Mouse (Mus musculus) liver, embryonic 16.5 days (tissue): Measurements from ENCODE around the gene Homer2. TPM values are rescaled to one million over a fixed set of nuclear protein-coding genes. Genes with fewer than 3 reads are reported as not detected.

ENCODE experiments used
- ATAC-seq: fragments of 200-750 bp; cut with Nextera tagmentation; 2 replicates; pipeline ENCODE4 v1.8.0; 2017; ENCODE audit warnings: low read depth, mild to moderate bottlenecking, moderate number of reproducible peaks, moderate library complexity
- H3K27ac ChIP-seq: fragments of 300-500 bp; sonication (generic); 2 replicates; pipeline ENCODE4 v1.5.1; 2014; ENCODE audit warnings: mild to moderate bottlenecking, low read length
- H3K27me3 ChIP-seq: fragments of 300-500 bp; sonication (generic); 2 replicates; pipeline ENCODE4 v1.6.1; 2014; ENCODE audit warnings: low read depth, low read length, mixed read lengths; ENCODE audit not compliant: control insufficient read depth, insufficient read depth
- H3K36me3 ChIP-seq: fragments of 300-500 bp; sonication (generic); 2 replicates; pipeline ENCODE4 v1.6.1; 2014; ENCODE audit warnings: mild to moderate bottlenecking; ENCODE audit not compliant: control insufficient read depth, insufficient read depth
- H3K4me1 ChIP-seq: fragments of 300-500 bp; sonication (generic); 2 replicates; pipeline ENCODE4 v1.6.1; 2014; ENCODE audit warnings: low read depth, low read length, mixed read lengths; ENCODE audit not compliant: control insufficient read depth
- H3K4me2 ChIP-seq: fragments of 300-500 bp; sonication (generic); 2 replicates; pipeline ENCODE4 v1.6.1; 2014; ENCODE audit warnings: low read depth, low read length, mixed read lengths
- H3K4me3 ChIP-seq: fragments of 300-500 bp; sonication (generic); 2 replicates; pipeline ENCODE4 v1.5.1; 2014; ENCODE audit warnings: low read depth, mild to moderate bottlenecking, low read length
- H3K9ac ChIP-seq: fragments of 300-500 bp; sonication (generic); 2 replicates; pipeline ENCODE4 v1.6.1; 2014; ENCODE audit warnings: low read depth, low read length
- H3K9me3 ChIP-seq: fragments of 300-500 bp; sonication (generic); replicated peaks from 2 replicates; pipeline ENCODE4 v1.6.1; 2016; ENCODE audit warnings: low read length; ENCODE audit not compliant: control insufficient read depth
- WGBS: fragments of 180-500 bp; shearing (Covaris S2); extraction: QIAGEN DNeasy Blood & Tissue Kit; methylation state at CpG from one replicate; pipeline ENCODE4 v1.1.7; 2014; ENCODE audit not compliant: insufficient replicate concordance; 5-methylcytosine and 5-hydroxymethylcytosine counted together
- polyA plus RNA-seq: library from polyadenylated mRNA; unstranded; fragments of >200 nt; fragmentation: Nextera tagmentation; extraction: Ambion mirVana; gene quantifications from 2 replicates; pipeline ENCODE4 v1.2.1, GENCODE M21; 2015

Gene Homer2
- polyA plus RNA-seq, 1 experiment from 2014 or later: 3.3 TPM

DNA sequence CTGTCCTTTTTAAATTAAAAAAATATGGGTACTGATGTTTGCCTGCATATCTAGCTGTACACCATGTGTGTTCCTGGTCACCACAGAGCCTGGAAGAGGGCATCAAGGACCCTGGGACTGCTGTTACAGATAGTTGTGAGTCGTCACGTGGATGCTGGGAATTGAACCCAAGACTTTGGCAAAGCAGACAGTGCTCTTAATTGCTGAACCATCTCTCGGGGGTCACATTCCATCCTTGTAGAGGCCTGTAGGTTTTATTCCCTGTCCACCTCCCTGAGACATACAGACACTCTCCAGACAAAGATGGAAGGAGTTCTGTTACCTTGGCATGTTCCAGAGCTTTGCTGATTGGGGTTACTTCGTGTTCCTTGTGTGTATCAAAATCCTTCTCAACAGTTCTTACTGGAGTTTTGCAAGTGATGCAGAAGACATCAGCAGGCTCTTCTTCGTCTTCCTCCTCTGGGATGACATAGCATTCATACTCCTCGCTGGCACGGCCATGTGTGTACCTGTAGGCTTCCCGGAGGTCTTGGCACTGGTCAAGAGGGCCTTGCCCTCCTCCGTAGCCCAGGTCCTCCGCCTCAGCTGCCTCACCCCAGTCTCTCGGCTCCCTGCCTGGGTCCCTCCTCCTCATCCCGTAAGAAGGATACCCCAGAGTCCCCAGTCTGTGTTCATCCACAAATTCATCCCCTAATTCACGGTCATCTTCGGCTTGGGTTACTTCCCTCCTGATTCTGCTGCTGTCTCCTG lies 147.9 kb downstream of the Homer2 start:
- Histone ChIP-seq H3K9me3 (no peaks in the 10 kb centered on the region), H3K27ac (no peak overlapping the region), H3K4me2 (no peak overlapping the region), H3K4me3 (no peak overlapping the region), H3K27me3 (no peaks in the 10 kb centered on the region), H3K9ac (no peak overlapping the region), H3K4me1 (no peaks in the 10 kb centered on the region), H3K36me3 (no peaks in the 10 kb centered on the region)
- 70% methylated on average over 14 of the region's 14 CpGs for WGBS
- ATAC-seq: no peak

DNA sequence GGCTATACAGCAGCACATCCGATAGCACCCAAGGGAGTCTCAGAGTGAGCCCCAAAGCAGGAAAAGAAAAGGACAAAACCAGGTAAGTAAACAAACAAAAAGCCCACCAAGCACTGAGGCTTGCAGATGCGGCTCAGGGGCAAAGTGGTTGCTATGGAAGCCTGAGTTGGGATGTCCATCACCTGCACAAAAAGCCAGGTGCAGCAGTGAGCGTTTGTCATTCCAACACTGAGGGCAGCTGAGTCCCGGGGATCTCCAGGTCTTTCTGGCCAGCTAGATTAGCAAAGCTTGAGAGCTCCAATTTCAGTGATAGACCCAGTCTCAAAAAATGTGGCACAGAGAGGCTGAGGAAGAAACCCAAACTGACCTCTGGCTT lies 149.4 kb downstream of the Homer2 start:
- ATAC-seq: no peak
- Histone ChIP-seq H3K9ac (no peak overlapping the region), H3K27ac (no peak overlapping the region), H3K27me3 (no peaks in the 10 kb centered on the region), H3K36me3 (no peaks in the 10 kb centered on the region), H3K9me3 (no peaks in the 10 kb centered on the region), H3K4me2 (no peak overlapping the region), H3K4me3 (no peak overlapping the region), H3K4me1 (no peaks in the 10 kb centered on the region)
- 55% methylated on average over 4 of the region's 4 CpGs for WGBS

DNA sequence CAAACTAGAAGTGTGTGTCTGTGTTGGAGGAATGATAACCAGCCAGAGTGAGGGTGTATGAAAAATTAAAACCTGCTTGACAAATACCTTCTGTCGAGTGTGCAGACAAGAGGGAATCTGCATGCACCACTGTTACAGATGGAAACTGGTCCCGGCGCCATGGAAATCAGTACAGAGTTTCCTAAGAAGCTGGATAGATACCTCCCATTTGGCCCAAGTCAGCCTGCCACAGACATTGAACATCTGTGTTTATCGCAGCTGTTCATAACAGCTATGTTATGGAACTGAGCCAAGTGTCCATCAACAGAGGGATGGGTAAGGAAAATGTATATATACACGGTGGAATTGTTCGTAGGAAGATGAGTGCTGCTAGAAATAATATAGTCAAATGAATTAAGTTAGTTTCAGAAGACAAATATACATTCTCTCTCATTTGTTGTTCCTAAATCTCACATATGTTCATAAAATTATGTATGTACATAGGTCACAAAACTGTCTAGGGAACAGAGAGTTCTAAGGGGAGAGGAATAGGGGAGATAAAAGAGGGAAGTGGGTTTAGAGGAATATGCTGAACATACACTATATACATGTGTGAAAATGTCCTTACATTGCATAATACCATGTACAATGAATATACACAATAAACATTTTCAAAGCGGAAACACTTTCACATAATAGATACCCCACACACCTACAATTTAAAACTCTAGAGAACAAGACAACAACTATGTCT lies 149.9 kb downstream of the Homer2 start:
- no peak for ATAC-seq
- H3K4me2 ChIP-seq: no peak overlapping the region
- no peaks in the 10 kb centered on the region for H3K27me3 ChIP-seq
- no peaks in the 10 kb centered on the region for H3K36me3 ChIP-seq
- H3K9ac ChIP-seq: no peak overlapping the region
- H3K9me3 ChIP-seq: no peaks in the 10 kb centered on the region
- no peak overlapping the region for H3K27ac ChIP-seq
- 63% methylated on average over 7 of the region's 7 CpGs for whole genome bisulfite sequencing
- no peak overlapping the region for H3K4me3 ChIP-seq
- no peaks in the 10 kb centered on the region for H3K4me1 ChIP-seq

DNA sequence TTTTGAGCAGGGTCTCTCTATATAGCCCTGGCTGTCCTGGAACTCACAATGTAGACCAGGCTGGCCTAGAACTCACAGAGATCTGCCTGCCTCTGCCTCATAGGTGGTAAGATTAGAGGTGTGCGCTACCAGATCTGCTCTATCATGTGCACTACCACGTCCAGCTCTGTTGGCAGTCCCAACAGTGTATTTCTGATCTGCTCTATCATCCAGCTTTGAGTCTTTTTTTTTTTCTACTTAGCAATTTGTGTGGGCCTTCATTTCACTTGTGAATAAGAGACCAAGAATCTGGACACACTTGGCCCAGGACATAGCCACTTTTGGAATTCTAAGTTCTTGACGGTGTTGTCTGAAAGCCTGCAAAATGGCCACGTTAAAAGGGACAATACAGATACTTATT lies 150.5 kb downstream of the Homer2 start:
- WGBS: 72% methylated on average over 4 of the region's 4 CpGs
- Histone ChIP-seq H3K4me1 (no peaks in the 10 kb centered on the region), H3K9me3 (no peaks in the 10 kb centered on the region), H3K36me3 (no peaks in the 10 kb centered on the region), H3K4me2 (no peak overlapping the region), H3K27me3 (no peaks in the 10 kb centered on the region), H3K27ac (no peak overlapping the region), H3K4me3 (no peak overlapping the region), H3K9ac (no peak overlapping the region)
- no peak for ATAC-seq

DNA sequence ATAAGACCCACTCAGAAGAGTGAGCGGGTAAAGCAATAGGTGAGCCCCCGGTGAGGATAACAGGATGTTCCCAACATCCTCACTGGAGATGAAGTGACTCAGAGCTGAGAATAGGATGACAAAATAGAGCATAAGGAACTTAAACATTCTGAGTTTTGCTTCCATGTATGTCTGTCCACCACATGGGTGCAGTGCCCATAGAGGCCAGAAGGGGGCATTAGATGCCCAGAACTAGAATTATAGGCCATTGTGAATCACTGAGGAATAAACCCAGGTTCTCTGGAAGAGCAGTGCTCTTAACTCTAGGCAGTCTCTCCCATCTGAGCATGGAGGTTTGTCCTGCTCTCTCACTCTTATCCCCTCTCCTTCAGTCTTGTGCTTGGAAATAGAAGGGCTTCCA lies 153.0 kb downstream of the Homer2 start:
- H3K27me3 ChIP-seq: no peaks in the 10 kb centered on the region
- H3K27ac ChIP-seq: no peak overlapping the region
- no peak overlapping the region for H3K4me3 ChIP-seq
- no peak overlapping the region for H3K9ac ChIP-seq
- H3K9me3 ChIP-seq: no peaks in the 10 kb centered on the region
- 59% methylated on average over 2 of the region's 2 CpGs for WGBS
- no peaks in the 10 kb centered on the region for H3K4me1 ChIP-seq
- H3K36me3 ChIP-seq: no peaks in the 10 kb centered on the region
- no peak overlapping the region for H3K4me2 ChIP-seq
- no peak for ATAC-seq

DNA sequence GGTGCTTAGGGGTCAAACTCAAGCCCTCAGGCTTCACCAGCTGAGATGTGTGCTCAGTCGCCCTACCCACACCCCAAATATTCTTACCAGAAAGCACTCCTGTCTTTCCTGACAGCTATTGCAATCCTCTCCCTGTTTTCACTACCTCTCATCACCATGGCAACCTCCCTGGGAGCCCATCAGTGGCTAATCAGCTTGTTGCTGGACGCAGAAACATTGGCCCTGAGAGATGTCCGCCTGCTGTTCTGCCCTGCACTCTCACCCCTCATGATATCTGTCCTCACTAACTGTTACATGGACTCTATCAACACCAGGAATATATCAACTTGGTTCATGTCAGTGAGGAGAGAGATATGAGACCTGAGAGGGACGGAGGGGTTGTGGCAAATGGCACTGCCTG lies 153.7 kb downstream of the Homer2 start:
- H3K4me3 ChIP-seq: no peak overlapping the region
- ATAC-seq: no peak
- WGBS: 49% methylated on average over 4 of the region's 4 CpGs
- no peaks in the 10 kb centered on the region for H3K36me3 ChIP-seq
- no peaks in the 10 kb centered on the region for H3K9me3 ChIP-seq
- H3K9ac ChIP-seq: no peak overlapping the region
- no peaks in the 10 kb centered on the region for H3K4me1 ChIP-seq
- H3K27me3 ChIP-seq: no peaks in the 10 kb centered on the region
- H3K27ac ChIP-seq: no peak overlapping the region
- no peak overlapping the region for H3K4me2 ChIP-seq

Other genes with a start within 250 kb of the Homer2 start
- 0.07 TPM in 1 of 2 replicates, not detected in the other for gene Ap3b2, start 213.6 kb downstream of the Homer2 start, polyA plus RNA-seq
- not detected in 2 replicates for gene BC048679, start 209.2 kb downstream of the Homer2 start, polyA plus RNA-seq
- 0.21 and 0.59 TPM in 2 replicates for gene Fsd2, start 140.6 kb downstream of the Homer2 start, polyA plus RNA-seq
- 1.5 and 2.4 TPM in 2 replicates for gene Whamm, start 136.3 kb downstream of the Homer2 start, polyA plus RNA-seq
- gene Ramac, start 55.4 kb upstream of the Homer2 start, polyA plus RNA-seq: 52.9 and 62.2 TPM in 2 replicates
- gene 3110040N11Rik, start 82.0 kb upstream of the Homer2 start, polyA plus RNA-seq: 19.0 and 19.2 TPM in 2 replicates
- gene Btbd1, start 121.9 kb upstream of the Homer2 start, polyA plus RNA-seq: 13.5 and 14.0 TPM in 2 replicates
- gene Gm10160, start 148.3 kb upstream of the Homer2 start, polyA plus RNA-seq: not detected in 2 replicates
- gene Tm6sf1, start 151.5 kb upstream of the Homer2 start, polyA plus RNA-seq: 9.6 and 10.4 TPM in 2 replicates
- gene Hdgfl3, start 226.9 kb upstream of the Homer2 start, polyA plus RNA-seq: 0.29 and 0.39 TPM in 2 replicates